Mouse (Mus musculus) hindbrain, embryonic 14.5 days (tissue): ENCODE measurements at regions not wholly inside any gene's neighbourhood (a gene's known extent, or its start where the extent isn't known, plus 50 kb on each side); places are given as distances from the start of the nearest gene placed in this dataset.

ENCODE experiments used
- ATAC-seq: fragments of 200-750 bp; cut with Nextera tagmentation; 2 replicates; pipeline ENCODE4 v1.8.0; 2017; ENCODE audit warnings: moderate number of reproducible peaks, mild to moderate bottlenecking, moderate TSS enrichment, moderate library complexity; ENCODE audit not compliant: low FRiP score
- DNase-seq: peaks from one replicate; pipeline ENCODE4 v3.0.0-alpha.2; 2015; ENCODE audit warnings: low spot score
- H3K27ac ChIP-seq: fragments of 300-500 bp; sonication (generic); 2 replicates; pipeline ENCODE4 v1.5.1; 2014; ENCODE audit warnings: mild to moderate bottlenecking, moderate library complexity
- H3K27me3 ChIP-seq: fragments of 300-500 bp; sonication (generic); 2 replicates; pipeline ENCODE4 v1.6.1; 2014; ENCODE audit warnings: mild to moderate bottlenecking, low read length, mixed read lengths; ENCODE audit not compliant: control insufficient read depth, insufficient read depth
- H3K36me3 ChIP-seq: fragments of 300-500 bp; sonication (generic); replicated peaks from 2 replicates; pipeline ENCODE4 v1.6.1; 2014; ENCODE audit not compliant: control insufficient read depth, insufficient read depth
- H3K4me1 ChIP-seq: fragments of 300-500 bp; sonication (generic); replicated peaks from 2 replicates; pipeline ENCODE4 v1.6.1; 2014; ENCODE audit warnings: antibody characterized with exemption, low read length, mixed read lengths; ENCODE audit not compliant: control insufficient read depth, insufficient read depth
- H3K4me2 ChIP-seq: fragments of 300-500 bp; sonication (generic); replicated peaks from 2 replicates; pipeline ENCODE4 v1.6.1; 2014; ENCODE audit warnings: mild to moderate bottlenecking, moderate library complexity
- H3K4me3 ChIP-seq: fragments of 300-500 bp; sonication (generic); replicated peaks from 2 replicates; pipeline ENCODE4 v1.5.1; 2014; ENCODE audit warnings: mild to moderate bottlenecking, low read length
- H3K9ac ChIP-seq: fragments of 300-500 bp; sonication (generic); 2 replicates; pipeline ENCODE4 v1.6.1; 2014
- H3K9me3 ChIP-seq: fragments of 300-500 bp; sonication (generic); 2 replicates; pipeline ENCODE4 v1.6.1; 2016; ENCODE audit warnings: low read length; ENCODE audit not compliant: control insufficient read depth
- WGBS: fragments of 180-500 bp; shearing (Covaris S2); extraction: QIAGEN DNeasy Blood & Tissue Kit; methylation state at CpG from one replicate; pipeline ENCODE4 v1.1.7; 2014; 5-methylcytosine and 5-hydroxymethylcytosine counted together

DNA sequence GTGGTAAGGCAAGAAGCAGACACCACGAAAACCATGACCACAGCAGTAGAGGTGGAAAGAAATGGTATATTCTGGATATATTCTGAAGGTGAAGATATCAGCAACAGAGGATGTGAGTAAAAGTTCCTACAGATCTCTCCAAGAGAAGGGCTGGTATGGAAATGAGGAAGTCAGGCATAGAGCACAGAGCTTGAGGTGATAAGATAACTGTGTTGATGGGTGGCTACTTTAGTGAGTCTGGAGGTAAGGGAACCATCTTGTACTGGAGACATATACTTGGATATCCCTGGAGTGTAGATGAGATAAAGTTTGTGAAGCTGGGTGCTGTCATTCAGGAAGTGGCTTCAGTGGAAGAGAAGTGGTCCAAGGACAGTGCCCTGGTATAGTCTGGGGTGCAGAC, 85.5 kb upstream of the Bmp4 start:
- WGBS = 72% methylated on average over 1 of the region's 1 CpGs
- Histone ChIP-seq H3K4me1 (no peaks in the 10 kb centered on the region), H3K4me3 (no peak overlapping the region), H3K9me3 (no peaks in the 10 kb centered on the region), H3K4me2 (no peak overlapping the region), H3K9ac (no peak overlapping the region), H3K27me3 (no peaks in the 10 kb centered on the region), H3K27ac (no peak overlapping the region), H3K36me3 (no peaks in the 10 kb centered on the region)
- ATAC-seq (no peak), DNase-seq (no peak)

DNA sequence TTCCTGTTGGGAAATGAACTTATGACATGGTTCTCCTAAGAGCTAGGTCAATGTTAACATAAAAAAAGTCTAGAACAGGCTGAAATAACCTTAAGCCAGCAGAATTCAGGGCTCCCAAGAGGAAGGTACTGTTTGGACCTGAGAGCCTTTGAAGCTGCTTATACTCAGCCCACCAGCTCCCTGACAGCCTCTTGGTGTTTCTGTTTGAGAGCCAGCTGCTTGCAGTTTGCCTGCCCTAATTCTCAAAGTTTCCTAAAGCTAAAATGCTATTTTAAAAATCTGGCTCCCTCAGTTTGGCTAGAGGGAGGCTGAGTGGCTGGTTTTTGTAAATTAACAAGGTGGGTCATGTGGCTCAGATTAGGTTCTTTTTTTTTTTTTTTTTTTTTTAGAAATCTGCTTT, 72.5 kb upstream of the Bmp4 start:
- no peaks in the 10 kb centered on the region for H3K27me3 ChIP-seq
- H3K4me1 ChIP-seq = no peaks in the 10 kb centered on the region
- H3K4me2 ChIP-seq = no peak overlapping the region
- H3K27ac ChIP-seq = no peak overlapping the region
- no peak overlapping the region for H3K9ac ChIP-seq
- ATAC-seq (no peak), DNase-seq (no peak)
- no peaks in the 10 kb centered on the region for H3K36me3 ChIP-seq
- H3K9me3 ChIP-seq = no peaks in the 10 kb centered on the region
- H3K4me3 ChIP-seq = no peak overlapping the region

DNA sequence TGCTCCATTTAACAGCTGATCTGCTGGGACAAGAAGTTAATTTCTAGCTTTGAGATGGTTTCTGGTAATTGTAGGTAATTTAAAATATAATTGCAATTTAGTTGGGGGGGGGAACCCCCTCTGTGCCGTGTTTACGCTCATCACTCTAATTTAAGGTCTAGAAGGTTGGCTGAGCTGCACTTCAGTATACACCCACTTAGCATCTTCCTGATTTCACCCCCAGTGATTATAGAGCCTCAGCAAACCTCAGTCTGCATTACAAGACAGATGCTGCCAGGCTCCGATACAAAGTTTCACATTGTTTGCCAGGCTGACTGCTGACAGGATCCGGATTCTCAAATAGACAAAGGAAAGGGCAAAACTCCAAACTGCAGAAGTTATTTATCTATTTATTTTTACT, 71.5 kb upstream of the Bmp4 start:
- Histone ChIP-seq H3K36me3 (no peaks in the 10 kb centered on the region), H3K9ac (no peak overlapping the region), H3K9me3 (no peaks in the 10 kb centered on the region), H3K4me3 (no peak overlapping the region), H3K4me1 (no peaks in the 10 kb centered on the region), H3K27me3 (no peaks in the 10 kb centered on the region), H3K27ac (no peak overlapping the region), H3K4me2 (no peak overlapping the region)
- DNase-seq = no peak
- WGBS = 78% methylated on average over 4 of the region's 4 CpGs
- ATAC-seq = no peak

DNA sequence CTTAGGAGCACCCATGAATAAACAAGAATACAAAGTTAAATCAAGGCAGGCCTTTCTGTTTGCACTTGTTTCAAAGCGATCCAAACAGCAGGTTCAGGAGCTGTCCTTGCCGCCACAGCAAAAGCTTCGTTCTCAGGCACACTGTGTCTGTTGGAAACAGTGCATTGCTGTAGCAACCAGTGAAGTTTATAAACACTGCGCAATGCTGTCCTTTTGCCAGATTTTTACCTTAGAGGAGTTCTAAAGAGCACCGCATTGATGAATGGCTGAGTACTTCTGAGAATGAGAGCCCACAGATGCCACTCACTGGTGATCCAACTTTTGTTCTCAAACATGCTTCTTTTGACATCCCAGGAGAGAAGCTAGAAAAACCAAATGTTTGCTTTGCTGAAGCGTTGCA, 64.0 kb upstream of the Bmp4 start:
- H3K9me3 ChIP-seq = no peaks in the 10 kb centered on the region
- no peak for DNase-seq
- H3K4me1 ChIP-seq = no peaks in the 10 kb centered on the region
- ATAC-seq = no peak
- H3K4me3 ChIP-seq = no peak overlapping the region
- H3K27me3 ChIP-seq = no peaks in the 10 kb centered on the region
- H3K27ac ChIP-seq = no peak overlapping the region
- H3K9ac ChIP-seq = no peak overlapping the region
- H3K36me3 ChIP-seq = no peaks in the 10 kb centered on the region
- 74% methylated on average over 6 of the region's 6 CpGs for WGBS
- H3K4me2 ChIP-seq = no peak overlapping the region

DNA sequence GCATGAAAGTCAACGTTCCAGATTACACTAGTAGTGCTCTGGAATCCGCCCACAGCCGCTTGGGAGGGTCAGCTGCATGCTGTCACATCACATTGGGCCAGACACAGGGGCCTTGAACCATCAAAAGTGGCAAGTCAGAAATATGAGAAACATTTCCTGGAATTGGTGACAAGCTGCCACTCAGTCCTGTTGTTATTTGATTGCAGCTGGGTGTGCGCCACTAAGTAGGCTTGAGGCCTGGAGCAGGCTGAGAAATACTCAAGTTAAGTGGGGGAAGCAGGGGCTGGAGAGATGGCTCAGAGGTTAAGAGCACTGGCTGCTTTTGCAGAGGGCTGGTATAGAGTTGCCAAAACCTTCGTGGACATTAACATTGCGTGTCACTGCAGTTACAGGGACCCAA, 51.2 kb upstream of the Bmp4 start:
- no peak overlapping the region for H3K27ac ChIP-seq
- H3K4me3 ChIP-seq = no peak overlapping the region
- ATAC-seq (no peak), DNase-seq (no peak)
- H3K9ac ChIP-seq = no peak overlapping the region
- H3K9me3 ChIP-seq = no peaks in the 10 kb centered on the region
- no peaks in the 10 kb centered on the region for H3K27me3 ChIP-seq
- no peaks in the 10 kb centered on the region for H3K36me3 ChIP-seq
- no peaks in the 10 kb centered on the region for H3K4me1 ChIP-seq
- WGBS = 98% methylated on average over 6 of the region's 6 CpGs
- H3K4me2 ChIP-seq = no peak overlapping the region
